Mouse (Mus musculus): Measurements from ENCODE around the gene Prl8a6.

Gene Prl8a6

GRCm38 (mm10) chr13:27438588-27438987, at the start of gene Prl8a6:
Prl8a6 (minus strand) TSS chr13:27438688.
- no peak for DNase-seq (ENCODE audit: low spot score in 2 of 2)

GRCm38 (mm10) chr13:27433159-27433558, 5.3 kb downstream of the Prl8a6 start:
- no peak for DNase-seq (ENCODE audit: low spot score in 2 of 2)

DNA sequence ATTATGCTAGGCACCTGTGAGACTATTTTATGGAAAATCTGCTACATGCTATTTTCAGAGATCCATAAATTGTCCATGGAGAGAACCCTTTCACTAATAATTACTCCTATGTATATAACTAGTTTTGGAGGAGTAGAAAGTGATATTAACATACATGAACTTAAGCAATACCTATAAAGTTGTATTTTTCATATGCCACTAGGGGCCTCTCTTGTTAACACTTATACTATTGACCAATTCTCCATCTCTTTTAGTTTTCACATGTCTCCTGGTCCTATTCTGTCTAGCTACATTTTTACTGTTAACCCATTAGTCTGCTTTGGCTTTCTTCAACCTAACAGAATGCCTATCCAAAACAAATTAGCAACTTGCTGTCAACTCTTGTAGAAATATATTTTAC, 24.8 kb downstream of the Prl8a6 start:
- DNase-seq (ENCODE audit: low spot score in 2 of 2) = no peak

- no peak for DNase-seq (ENCODE audit: low spot score in 2 of 2)
Observed at GRCm38 (mm10) chr13:27399061-27399724, 39.3 kb downstream of the Prl8a6 start.

DNA sequence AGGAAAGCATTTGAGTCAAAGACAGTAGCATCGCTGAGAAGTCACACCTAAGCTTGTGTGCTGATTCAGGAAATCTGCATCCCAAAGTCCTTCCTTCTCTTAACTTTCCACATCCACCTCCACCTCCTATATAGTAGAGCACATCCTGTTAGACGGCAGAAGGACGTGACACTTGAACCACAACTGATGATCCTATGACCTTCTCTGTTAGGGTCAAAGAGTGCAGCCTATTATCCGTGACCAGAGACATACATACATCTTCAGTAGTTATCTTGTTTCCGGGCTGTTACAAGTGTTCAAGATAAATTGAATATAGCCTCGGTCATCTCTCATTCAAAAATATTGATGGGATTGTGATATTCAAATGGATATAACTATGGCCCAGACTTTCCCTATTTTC, 47.7 kb downstream of the Prl8a6 start, which contains the start of gene Prl2b1:
Gene Prl2b1, minus strand, starts transcription at position 101 of the 400 bp plus-strand sequence.
- no peak for DNase-seq (ENCODE audit: low spot score in 2 of 2)
